Mouse (Mus musculus) heart, postnatal 0 days (tissue): ENCODE measurements around the gene Zfp385b.

Experiments used
- CTCF ChIP-seq: IDR thresholded peaks from 2 replicates; pipeline ENCODE4 v1.5.1; 2016; ENCODE audit warnings: antibody characterized with exemption, control low read depth, low read depth
- EP300 ChIP-seq: IDR thresholded peaks from 2 replicates; pipeline ENCODE4 v1.6.1; 2016; ENCODE audit warnings: antibody characterized with exemption, low read depth

GRCm38 (mm10) chr2:77589205-77589901 is 230.1 kb downstream of the Zfp385b start:
- TF ChIP-seq EP300: no peak; the same call in 1 of the 2 replicates
- no peak for TF ChIP-seq CTCF
